Mouse (Mus musculus): ENCODE measurements at regions not wholly inside any gene's neighbourhood (a gene's known extent, or its start where the extent isn't known, plus 50 kb on each side); places are given as distances from the start of the nearest gene placed in this dataset.
A peak's percentile ranks its signal among the peaks of the same experiment; 100 is the strongest.

GRCm38 (mm10) chr14:87306011-87306410 is 110.4 kb upstream of the Tdrd3 start:
- no peaks in the 10 kb centered on the region for H3K9me3 ChIP-seq (replicated peaks; ENCODE audit: control insufficient read depth, low read length)
- H3K36me3 ChIP-seq (replicated peaks; ENCODE audit: control insufficient read depth, insufficient read depth, low read depth, low read length): no peaks in the 10 kb centered on the region
- no peak overlapping the region for H3K4me3 ChIP-seq (ENCODE audit: low read depth, low read length)
- H3K4me1 ChIP-seq (ENCODE audit: control insufficient read depth, insufficient read depth, low read length): no peaks in the 10 kb centered on the region
- H3K27ac ChIP-seq (replicated peaks; ENCODE audit: low read depth, low read length): no peak overlapping the region
- no peaks in the 10 kb centered on the region for H3K27me3 ChIP-seq (ENCODE audit: control insufficient read depth, insufficient read depth, low read length)
- WGBS: 38% methylated on average over 7 of the region's 7 CpGs
- no peak for ATAC-seq (replicated peaks; ENCODE audit: insufficient number of reproducible peaks, low FRiP score, low TSS enrichment, low read depth)
- H3K9ac ChIP-seq (replicated peaks; ENCODE audit: low read length): no peak overlapping the region
- no peak overlapping the region for H3K4me2 ChIP-seq (ENCODE audit: low read depth, low read length)
- DNase-seq (ENCODE audit: low spot score): peak; percentile 60

DNA sequence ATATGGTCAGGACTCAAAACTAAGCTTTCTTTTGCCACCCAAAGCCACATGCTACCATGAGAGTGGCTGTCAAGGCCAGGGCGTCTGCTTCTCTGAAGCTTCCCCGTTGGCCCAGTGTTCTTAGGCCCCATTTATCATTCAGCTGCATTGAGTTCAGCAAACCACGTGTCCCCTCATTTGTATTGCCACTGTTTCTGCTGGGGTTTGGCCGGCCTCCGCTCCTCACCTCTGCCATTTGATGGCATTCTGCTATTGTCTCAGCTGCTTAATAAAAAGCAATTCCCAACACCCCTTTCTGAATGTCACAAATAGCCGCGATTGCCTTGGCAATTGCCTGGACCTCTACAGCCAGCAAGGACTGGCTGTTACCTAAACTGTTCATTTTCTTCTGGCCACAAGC is 108.4 kb upstream of the Tdrd3 start:
- no peak for ATAC-seq (replicated peaks; ENCODE audit: insufficient number of reproducible peaks, low FRiP score, low TSS enrichment, low read depth)
- Histone ChIP-seq H3K4me3 (ENCODE audit: low read depth, low read length) (no peak overlapping the region), H3K27me3 (ENCODE audit: control insufficient read depth, insufficient read depth, low read length) (no peaks in the 10 kb centered on the region), H3K9me3 (replicated peaks; ENCODE audit: control insufficient read depth, low read length) (no peaks in the 10 kb centered on the region), H3K36me3 (replicated peaks; ENCODE audit: control insufficient read depth, insufficient read depth, low read depth, low read length) (no peaks in the 10 kb centered on the region), H3K27ac (replicated peaks; ENCODE audit: low read depth, low read length) (no peak overlapping the region), H3K4me2 (ENCODE audit: low read depth, low read length) (no peak overlapping the region), H3K4me1 (ENCODE audit: control insufficient read depth, insufficient read depth, low read length) (no peaks in the 10 kb centered on the region), H3K9ac (replicated peaks; ENCODE audit: low read length) (no peak overlapping the region)
- 78% methylated on average over 7 of the region's 7 CpGs for WGBS
- no peak for DNase-seq (ENCODE audit: low spot score)

GRCm38 (mm10) chr14:87312318-87312717 is 104.1 kb upstream of the Tdrd3 start:
- DNase-seq (ENCODE audit: low spot score) (no peak), ATAC-seq (replicated peaks; ENCODE audit: insufficient number of reproducible peaks, low FRiP score, low TSS enrichment, low read depth) (no peak)
- 92% methylated on average over 5 of the region's 5 CpGs for WGBS
- no peaks in the 10 kb centered on the region for H3K9me3 ChIP-seq (replicated peaks; ENCODE audit: control insufficient read depth, low read length)
- H3K4me1 ChIP-seq (ENCODE audit: control insufficient read depth, insufficient read depth, low read length): no peaks in the 10 kb centered on the region
- no peaks in the 10 kb centered on the region for H3K27me3 ChIP-seq (ENCODE audit: control insufficient read depth, insufficient read depth, low read length)
- H3K36me3 ChIP-seq (replicated peaks; ENCODE audit: control insufficient read depth, insufficient read depth, low read depth, low read length): no peaks in the 10 kb centered on the region
- H3K4me3 ChIP-seq (ENCODE audit: low read depth, low read length): no peak overlapping the region
- no peak overlapping the region for H3K27ac ChIP-seq (replicated peaks; ENCODE audit: low read depth, low read length)
- H3K4me2 ChIP-seq (ENCODE audit: low read depth, low read length): no peak overlapping the region
- H3K9ac ChIP-seq (replicated peaks; ENCODE audit: low read length): no peak overlapping the region

DNA sequence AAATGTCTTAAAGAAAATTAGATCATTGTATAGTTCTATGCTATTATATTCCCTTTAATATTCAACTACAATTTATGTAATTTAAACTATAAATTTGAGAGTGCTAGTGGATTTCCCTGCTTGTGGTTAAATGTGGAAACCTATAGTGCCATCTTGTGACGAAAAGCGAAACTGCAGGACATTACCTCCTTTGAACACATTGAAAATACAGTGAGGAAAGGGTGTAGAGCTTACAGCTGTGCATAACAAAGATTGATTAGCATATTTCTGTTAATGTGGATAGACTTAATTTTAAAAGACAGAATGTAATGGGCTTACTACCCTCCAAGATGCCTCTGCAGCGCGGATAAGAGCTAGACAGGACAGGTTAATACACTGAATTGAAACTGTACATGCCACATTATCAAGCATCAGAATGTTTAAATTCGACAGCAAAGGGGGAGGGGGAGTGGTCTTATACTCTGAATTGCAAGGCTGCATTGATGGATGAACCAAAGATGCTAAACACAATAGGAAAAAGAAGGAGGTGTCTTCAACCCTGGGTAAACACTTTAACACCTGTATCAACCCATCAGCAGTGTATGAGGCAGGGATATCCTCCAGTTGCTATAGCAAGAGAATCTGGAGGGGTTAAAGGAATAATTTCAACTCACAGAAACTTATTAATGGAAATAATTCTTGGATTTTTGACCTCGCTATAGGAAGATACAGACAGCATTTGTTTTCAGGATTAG is 101.3 kb upstream of the Tdrd3 start:
- Histone ChIP-seq H3K4me1 (ENCODE audit: control insufficient read depth, insufficient read depth, low read length) (no peaks in the 10 kb centered on the region), H3K27ac (replicated peaks; ENCODE audit: low read depth, low read length) (no peak overlapping the region), H3K4me3 (ENCODE audit: low read depth, low read length) (no peak overlapping the region), H3K9ac (replicated peaks; ENCODE audit: low read length) (no peak overlapping the region), H3K4me2 (ENCODE audit: low read depth, low read length) (no peak overlapping the region), H3K27me3 (ENCODE audit: control insufficient read depth, insufficient read depth, low read length) (no peaks in the 10 kb centered on the region), H3K9me3 (replicated peaks; ENCODE audit: control insufficient read depth, low read length) (no peaks in the 10 kb centered on the region), H3K36me3 (replicated peaks; ENCODE audit: control insufficient read depth, insufficient read depth, low read depth, low read length) (no peaks in the 10 kb centered on the region)
- ATAC-seq (replicated peaks; ENCODE audit: insufficient number of reproducible peaks, low FRiP score, low TSS enrichment, low read depth) (no peak), DNase-seq (ENCODE audit: low spot score) (peak; percentile 84)
- WGBS: 25% methylated on average over 6 of the region's 6 CpGs

GRCm38 (mm10) chr14:87327841-87328240 is 88.6 kb upstream of the Tdrd3 start:
- no peaks in the 10 kb centered on the region for H3K4me1 ChIP-seq (ENCODE audit: control insufficient read depth, insufficient read depth, low read length)
- DNase-seq (ENCODE audit: low spot score) (no peak), ATAC-seq (replicated peaks; ENCODE audit: insufficient number of reproducible peaks, low FRiP score, low TSS enrichment, low read depth) (no peak; the same call in 1 of the 2 replicates)
- H3K27me3 ChIP-seq (ENCODE audit: control insufficient read depth, insufficient read depth, low read length): no peaks in the 10 kb centered on the region
- H3K27ac ChIP-seq (replicated peaks; ENCODE audit: low read depth, low read length): no peak overlapping the region
- no peaks in the 10 kb centered on the region for H3K36me3 ChIP-seq (replicated peaks; ENCODE audit: control insufficient read depth, insufficient read depth, low read depth, low read length)
- no peak overlapping the region for H3K4me2 ChIP-seq (ENCODE audit: low read depth, low read length)
- H3K9ac ChIP-seq (replicated peaks; ENCODE audit: low read length): no peak overlapping the region
- H3K9me3 ChIP-seq (replicated peaks; ENCODE audit: control insufficient read depth, low read length): no peaks in the 10 kb centered on the region
- 45% methylated on average over 1 of the region's 1 CpGs for WGBS
- no peak overlapping the region for H3K4me3 ChIP-seq (ENCODE audit: low read depth, low read length)

- no peaks in the 10 kb centered on the region for H3K27me3 ChIP-seq (ENCODE audit: control insufficient read depth, insufficient read depth, low read length)
- no peak for DNase-seq (ENCODE audit: low spot score)
- WGBS: 90% methylated on average over 8 of the region's 8 CpGs
- no peak overlapping the region for H3K4me3 ChIP-seq (ENCODE audit: low read depth, low read length)
- H3K4me2 ChIP-seq (ENCODE audit: low read depth, low read length): no peak overlapping the region
- no peak overlapping the region for H3K27ac ChIP-seq (replicated peaks; ENCODE audit: low read depth, low read length)
- ATAC-seq (replicated peaks; ENCODE audit: insufficient number of reproducible peaks, low FRiP score, low TSS enrichment, low read depth): no peak
- no peaks in the 10 kb centered on the region for H3K36me3 ChIP-seq (replicated peaks; ENCODE audit: control insufficient read depth, insufficient read depth, low read depth, low read length)
- H3K4me1 ChIP-seq (ENCODE audit: control insufficient read depth, insufficient read depth, low read length): no peaks in the 10 kb centered on the region
- no peaks in the 10 kb centered on the region for H3K9me3 ChIP-seq (replicated peaks; ENCODE audit: control insufficient read depth, low read length)
- no peak overlapping the region for H3K9ac ChIP-seq (replicated peaks; ENCODE audit: low read length)
Observed at GRCm38 (mm10) chr14:87337950-87338526, 78.4 kb upstream of the Tdrd3 start.

GRCm38 (mm10) chr14:87344540-87344939 is 71.9 kb upstream of the Tdrd3 start:
- Histone ChIP-seq H3K27ac (replicated peaks; ENCODE audit: low read depth, low read length) (no peak overlapping the region), H3K27me3 (ENCODE audit: control insufficient read depth, insufficient read depth, low read length) (no peaks in the 10 kb centered on the region), H3K4me1 (ENCODE audit: control insufficient read depth, insufficient read depth, low read length) (no peaks in the 10 kb centered on the region), H3K4me3 (ENCODE audit: low read depth, low read length) (no peak overlapping the region), H3K9me3 (replicated peaks; ENCODE audit: control insufficient read depth, low read length) (no peaks in the 10 kb centered on the region), H3K36me3 (replicated peaks; ENCODE audit: control insufficient read depth, insufficient read depth, low read depth, low read length) (no peaks in the 10 kb centered on the region), H3K9ac (replicated peaks; ENCODE audit: low read length) (no peak overlapping the region), H3K4me2 (ENCODE audit: low read depth, low read length) (no peak overlapping the region)
- WGBS: 95% methylated on average over 1 of the region's 1 CpGs
- ATAC-seq (replicated peaks; ENCODE audit: insufficient number of reproducible peaks, low FRiP score, low TSS enrichment, low read depth) (no peak), DNase-seq (ENCODE audit: low spot score) (no peak)

DNA sequence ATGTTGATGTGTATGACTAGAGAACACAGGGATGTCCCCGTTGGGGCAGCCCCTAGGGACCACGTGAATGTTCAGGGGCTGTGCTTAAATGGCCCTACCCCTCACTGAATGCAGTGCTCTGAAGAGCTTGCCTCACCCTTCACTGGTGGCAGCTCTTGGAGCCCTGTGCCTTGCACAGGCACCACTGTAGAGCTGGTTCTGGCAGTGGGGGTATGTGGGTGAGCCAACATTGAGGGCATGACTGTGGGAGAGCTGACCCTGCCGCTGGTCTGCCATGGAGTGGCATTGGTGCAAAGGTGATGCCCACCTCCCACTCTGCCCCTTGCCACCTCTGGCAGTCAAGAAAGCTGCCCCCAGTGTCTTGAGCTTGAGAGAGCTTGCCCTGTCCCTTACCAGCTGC is 69.6 kb upstream of the Tdrd3 start:
- H3K9me3 ChIP-seq (replicated peaks; ENCODE audit: control insufficient read depth, low read length): no peaks in the 10 kb centered on the region
- DNase-seq (ENCODE audit: low spot score) (no peak), ATAC-seq (replicated peaks; ENCODE audit: insufficient number of reproducible peaks, low FRiP score, low TSS enrichment, low read depth) (peak; percentile 73)
- 72% methylated on average over 3 of the region's 3 CpGs for WGBS
- H3K4me1 ChIP-seq (ENCODE audit: control insufficient read depth, insufficient read depth, low read length): no peaks in the 10 kb centered on the region
- no peak overlapping the region for H3K27ac ChIP-seq (replicated peaks; ENCODE audit: low read depth, low read length)
- no peak overlapping the region for H3K9ac ChIP-seq (replicated peaks; ENCODE audit: low read length)
- no peaks in the 10 kb centered on the region for H3K27me3 ChIP-seq (ENCODE audit: control insufficient read depth, insufficient read depth, low read length)
- H3K36me3 ChIP-seq (replicated peaks; ENCODE audit: control insufficient read depth, insufficient read depth, low read depth, low read length): no peaks in the 10 kb centered on the region
- H3K4me3 ChIP-seq (ENCODE audit: low read depth, low read length): no peak overlapping the region
- H3K4me2 ChIP-seq (ENCODE audit: low read depth, low read length): no peak overlapping the region
